Mouse (Mus musculus) B cell, adult 2 months (primary cell): ENCODE measurements at regions not wholly inside any gene's neighbourhood (a gene's known extent, or its start where the extent isn't known, plus 50 kb on each side); places are given as distances from the start of the nearest gene placed in this dataset.
A peak's percentile ranks its signal among the peaks of the same experiment; 100 is the strongest.

Experiments used
- DNase-seq, 2 experiments: peaks; one replicate each; pipeline ENCODE4 v3.0.0; 2022

- peak; percentile 24 to 29 for DNase-seq
Measured at GRCm38 (mm10) chr7:55710872-55711558, 57.0 kb upstream of the Siglech start.
